In genomic region chr8:82983301-82983700, GRCm38 (mm10) we compare ENCODE assay signal across 27 mouse cellular contexts.
DNase-seq lines count a peak whose midpoint lies in the region; ATAC-seq and TF ChIP-seq lines count a peak whose summit lies in the region.
"Had no signal": no experiment of that assay in that cellular context is flagged by ENCODE, and none has a peak within 500 bp of the region (broad histone marks: within the 10 kb centered on the region; RNA-seq: fewer than 3 reads in every experiment).

No protein-coding gene starts in this region.

- TF ChIP-seq POLR2A in liver, adult 2 months (IDR thresholded peaks at IDR 0.05; ENCODE audit: extremely low read depth, insufficient read depth, low read length): no peak

- no peaks in the 10 kb centered on the region for H3K79me2 ChIP-seq in liver, adult 2 months (ENCODE audit: control insufficient read depth, insufficient read depth, low read length)

- no peak overlapping the region for H3K4me2 ChIP-seq in liver, embryonic 11.5 days
- H3K4me2 ChIP-seq in lung, embryonic 14.5 days: no peak overlapping the region
- H3K4me2 ChIP-seq in hindbrain, embryonic 12.5 days (replicated peaks): no peak overlapping the region
- H3K4me2 ChIP-seq: embryonic facial prominence, embryonic 12.5 days; forebrain, embryonic 12.5 days; limb, embryonic 13.5 days; liver, embryonic 13.5 days; midbrain, embryonic 13.5 days had no signal

- TF ChIP-seq CTCF in liver, adult 2 months (IDR thresholded peaks at IDR 0.05; ENCODE audit: low read depth, low read length): no peak
- TF ChIP-seq CTCF in lung, embryonic 14.5 days (IDR thresholded peaks at IDR 0.05; ENCODE audit: low read depth): no peak

- no peak overlapping the region for H3K4me3 ChIP-seq in liver, adult 2 months (ENCODE audit: insufficient read depth, low read depth, low read length)
- H3K4me3 ChIP-seq in liver, embryonic 11.5 days (ENCODE audit: low read depth, low read length): no peak overlapping the region
- H3K4me3 ChIP-seq in lung, embryonic 14.5 days (ENCODE audit: low read depth, low read length): no peak overlapping the region
- H3K4me3 ChIP-seq in hindbrain, embryonic 12.5 days: no peak overlapping the region
- H3K4me3 ChIP-seq: embryonic facial prominence, embryonic 12.5 days; erythroblast, embryonic 14.5 days; forebrain, embryonic 12.5 days; hindbrain, embryonic 10.5 days; left cerebral cortex, adult 2 months; limb, embryonic 13.5 days; liver, embryonic 13.5 days; megakaryocyte, embryonic 14.5 days; midbrain, embryonic 13.5 days had no signal

- no peak overlapping the region for H3K9ac ChIP-seq in liver, adult 2 months (ENCODE audit: low read depth, low read length)
- H3K9ac ChIP-seq in liver, embryonic 11.5 days (ENCODE audit: low read depth, low read length): no peak overlapping the region
- no peak overlapping the region for H3K9ac ChIP-seq in lung, embryonic 14.5 days
- H3K9ac ChIP-seq in hindbrain, embryonic 12.5 days: no peak overlapping the region
- H3K9ac ChIP-seq: embryonic facial prominence, embryonic 12.5 days; forebrain, embryonic 12.5 days; forebrain, postnatal 0 days; limb, embryonic 13.5 days; liver, embryonic 13.5 days; midbrain, embryonic 13.5 days had no signal

- no peaks in the 10 kb centered on the region for H3K36me3 ChIP-seq in liver, adult 2 months (ENCODE audit: control insufficient read depth, insufficient read depth, low read length)
- no peaks in the 10 kb centered on the region for H3K36me3 ChIP-seq in liver, embryonic 11.5 days (ENCODE audit: control insufficient read depth, insufficient read depth, low read length)
- no peaks in the 10 kb centered on the region for H3K36me3 ChIP-seq in lung, embryonic 14.5 days (ENCODE audit: insufficient read depth)
- H3K36me3 ChIP-seq in hindbrain, embryonic 12.5 days: no peaks in the 10 kb centered on the region
- H3K36me3 ChIP-seq: embryonic facial prominence, embryonic 12.5 days; forebrain, embryonic 12.5 days; hindbrain, embryonic 10.5 days; limb, embryonic 13.5 days; liver, embryonic 13.5 days; midbrain, embryonic 13.5 days had no signal

- 0 out of 2 replicates have a peak, but pooled peaks cover 2% of the 10 kb centered on the region for H3K27me3 ChIP-seq in liver, adult 2 months (ENCODE audit: control insufficient read depth, insufficient read depth, low read length)
- H3K27me3 ChIP-seq in liver, embryonic 11.5 days (replicated peaks; ENCODE audit: control insufficient read depth, insufficient read depth, low read length): no peaks in the 10 kb centered on the region
- no peaks in the 10 kb centered on the region for H3K27me3 ChIP-seq in lung, embryonic 14.5 days (ENCODE audit: insufficient read depth, low read length)
- H3K27me3 ChIP-seq in hindbrain, embryonic 12.5 days: no peaks in the 10 kb centered on the region
- H3K27me3 ChIP-seq: embryonic facial prominence, embryonic 12.5 days; forebrain, embryonic 12.5 days; limb, embryonic 13.5 days; liver, embryonic 13.5 days; megakaryocyte, embryonic 14.5 days; midbrain, embryonic 13.5 days had no signal

- no peaks in the 10 kb centered on the region for H3K9me3 ChIP-seq in liver, embryonic 11.5 days (ENCODE audit: control insufficient read depth, low read length)
- no peaks in the 10 kb centered on the region for H3K9me3 ChIP-seq in lung, embryonic 14.5 days (ENCODE audit: low read depth, low read length)
- H3K9me3 ChIP-seq in hindbrain, embryonic 12.5 days (replicated peaks): no peaks in the 10 kb centered on the region
- H3K9me3 ChIP-seq: embryonic facial prominence, embryonic 12.5 days; forebrain, embryonic 12.5 days; hindbrain, embryonic 10.5 days; limb, embryonic 13.5 days; liver, embryonic 13.5 days; megakaryocyte, embryonic 14.5 days; midbrain, embryonic 13.5 days had no signal

- DNase-seq in liver, adult 2 months (ENCODE audit: extremely low read depth, low read depth, low spot score): peak; percentile 65
- no peak for DNase-seq in liver, embryonic 11.5 days (ENCODE audit: low spot score)
- DNase-seq in lung, embryonic 14.5 days: peak; percentile 46
- DNase-seq in lung, postnatal 14 days: peak; percentile 2
- DNase-seq in yolk sac, embryonic 10.5 days (ENCODE audit: low spot score): no peak
- no peak for DNase-seq in cerebellum, postnatal 4 days (ENCODE audit: low spot score in 2 of 2)
- DNase-seq: adrenal gland, adult 2 months; cerebellum, adult 8-10 months; cerebellum, postnatal 25 days; forebrain, postnatal 0 days; heart, postnatal 14 days; kidney, adult 8-10 months; kidney, postnatal 25 days; liver, embryonic 13.5 days; right cerebral cortex, postnatal 14 days; thymus, postnatal 14 days had no signal

- H3K27ac ChIP-seq in liver, adult 2 months (replicated peaks; ENCODE audit: insufficient read depth, low read depth, low read length): no peak overlapping the region
- H3K27ac ChIP-seq in liver, embryonic 11.5 days (ENCODE audit: low read depth, low read length): no peak overlapping the region
- H3K27ac ChIP-seq in lung, embryonic 14.5 days (ENCODE audit: low read depth): peak overlapping the region; percentile 18; the same call in 1 of the 2 replicates
- no peak overlapping the region for H3K27ac ChIP-seq in hindbrain, embryonic 12.5 days
- H3K27ac ChIP-seq: embryonic facial prominence, embryonic 12.5 days; forebrain, embryonic 12.5 days; hindbrain, embryonic 10.5 days; left cerebral cortex, adult 2 months; limb, embryonic 13.5 days; liver, embryonic 13.5 days; midbrain, embryonic 13.5 days had no signal

- peaks cover 7% of the 10 kb centered on the region; the same call in 1 of the 2 replicates for H3K4me1 ChIP-seq in liver, adult 2 months (ENCODE audit: control insufficient read depth, insufficient read depth, low read length)
- no peaks in the 10 kb centered on the region for H3K4me1 ChIP-seq in liver, embryonic 11.5 days (replicated peaks; ENCODE audit: control insufficient read depth, insufficient read depth, low read length)
- H3K4me1 ChIP-seq in lung, embryonic 14.5 days (ENCODE audit: insufficient read depth): peaks cover 13% of the 10 kb centered on the region
- H3K4me1 ChIP-seq in hindbrain, embryonic 12.5 days: no peaks in the 10 kb centered on the region
- H3K4me1 ChIP-seq: forebrain, embryonic 12.5 days; hindbrain, embryonic 10.5 days; liver, embryonic 13.5 days had no signal

- ATAC-seq in liver, embryonic 11.5 days (replicated peaks; ENCODE audit: low FRiP score): no peak
- no peak for ATAC-seq in lung, embryonic 14.5 days (ENCODE audit: insufficient read depth)
- no peak for ATAC-seq in hindbrain, embryonic 12.5 days (ENCODE audit: low FRiP score)
- no peak for ATAC-seq in erythroid progenitor cell, adult 5-6 weeks (replicated peaks; ENCODE audit: low FRiP score, poor library complexity, severe bottlenecking)
- ATAC-seq: forebrain, postnatal 0 days; intestine, embryonic 16.5 days; midbrain, embryonic 13.5 days had no signal

- WGBS in liver, adult 2 months: 20% methylated on average over 5 of the region's 5 CpGs
- WGBS in liver, embryonic 11.5 days: 61% methylated on average over 5 of the region's 5 CpGs
- 33% methylated on average over 5 of the region's 5 CpGs for WGBS in lung, embryonic 14.5 days
- WGBS in hindbrain, embryonic 12.5 days: 84% methylated on average over 5 of the region's 5 CpGs

Comparison
In these comparisons a context has a peak if more than half of its experiments do, and no peak if none do; other contexts are left out.
1. DNase-seq: peak in liver, adult 2 months (single experiment), lung, embryonic 14.5 days (single experiment) and lung, postnatal 14 days (single experiment); none in liver, embryonic 11.5 days (single experiment), yolk sac, embryonic 10.5 days (single experiment) and cerebellum, postnatal 4 days (0 of 2).